In the genomic region with DNA sequence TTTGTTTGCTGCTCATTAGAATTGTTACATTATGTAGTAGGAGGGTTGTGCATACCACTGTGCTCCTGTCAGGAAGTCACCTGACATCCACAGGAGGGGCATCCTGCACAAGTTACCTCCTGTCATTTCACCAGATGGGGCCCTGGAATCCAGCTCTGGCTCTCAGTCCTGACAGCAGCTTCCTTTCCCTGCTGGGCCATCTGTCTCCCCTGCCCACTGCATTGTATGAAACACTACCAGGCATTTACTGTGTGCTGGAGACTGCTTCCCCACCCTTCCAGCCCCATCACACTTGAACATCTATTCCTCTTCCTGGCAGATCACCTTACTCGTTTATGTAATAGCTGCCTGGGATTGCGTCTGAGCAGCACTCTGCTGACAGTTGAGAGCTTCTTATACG, we compare ENCODE assay signal across 12 mouse cellular contexts. TPM values are rescaled to one million over a fixed set of nuclear protein-coding genes. Genes with fewer than 3 reads are reported as not detected.
A peak's percentile ranks its signal among the peaks of the same experiment; 100 is the strongest.
DNase-seq lines count a peak whose midpoint lies in the region; ATAC-seq and TF ChIP-seq lines count a peak whose summit lies in the region.
"Had no signal": no experiment of that assay in that cellular context is flagged by ENCODE, and none has a peak within 500 bp of the region (broad histone marks: within the 10 kb centered on the region; RNA-seq: fewer than 3 reads in every experiment).

No protein-coding gene starts in this region.

- no peak for TF ChIP-seq POLR2A in thymus, adult 2 months (IDR thresholded peaks at IDR 0.05; ENCODE audit: control insufficient read depth, extremely low read depth, insufficient read depth, low read length, poor library complexity)

- H3K4me2 ChIP-seq in lung, postnatal 0 days (replicated peaks; ENCODE audit: low read depth, low read length), result no peak overlapping the region
- H3K4me2 ChIP-seq: limb, embryonic 15.5 days had no signal

- peak overlapping the region; percentile 76 for H3K27ac ChIP-seq in thymus, adult 2 months (ENCODE audit: control insufficient read depth, insufficient read depth, low read length)
- no peak overlapping the region for H3K27ac ChIP-seq in lung, postnatal 0 days (ENCODE audit: low read length)
- H3K27ac ChIP-seq in heart, embryonic 10.5 days, result no peak overlapping the region
- H3K27ac ChIP-seq: gastrocnemius, adult 2 months; hindbrain, embryonic 10.5 days; limb, embryonic 15.5 days; macrophage had no signal

- H3K9me3 ChIP-seq in lung, postnatal 0 days (ENCODE audit: low read length), result no peaks in the 10 kb centered on the region
- H3K9me3 ChIP-seq in heart, embryonic 10.5 days, result no peaks in the 10 kb centered on the region
- H3K9me3 ChIP-seq: hindbrain, embryonic 10.5 days; limb, embryonic 15.5 days had no signal

- H3K27me3 ChIP-seq in thymus, adult 2 months (ENCODE audit: control insufficient read depth, insufficient read depth, low read length), result no peaks in the 10 kb centered on the region
- no peaks in the 10 kb centered on the region for H3K27me3 ChIP-seq in lung, postnatal 0 days (replicated peaks; ENCODE audit: insufficient read depth, low read length)
- H3K27me3 ChIP-seq in heart, embryonic 10.5 days (ENCODE audit: insufficient read depth, poor library complexity, severe bottlenecking), result no peaks in the 10 kb centered on the region
- H3K27me3 ChIP-seq: limb, embryonic 15.5 days had no signal

- TF ChIP-seq EP300 in lung, postnatal 0 days (IDR thresholded peaks at IDR 0.05), result no peak

- no peak overlapping the region for H3K4me3 ChIP-seq in thymus, adult 2 months (ENCODE audit: control insufficient read depth, insufficient read depth, low read length)
- H3K4me3 ChIP-seq in lung, postnatal 0 days (ENCODE audit: low read depth, low read length), result no peak overlapping the region
- no peak overlapping the region for H3K4me3 ChIP-seq in heart, embryonic 10.5 days
- H3K4me3 ChIP-seq: gastrocnemius, adult 2 months; hindbrain, embryonic 10.5 days; limb, embryonic 15.5 days had no signal

- TF ChIP-seq CTCF in thymus, adult 2 months (IDR thresholded peaks at IDR 0.05; ENCODE audit: borderline replicate concordance, control insufficient read depth, extremely low read depth, insufficient read depth, low read length, poor library complexity), result no peak
- TF ChIP-seq CTCF in lung, postnatal 0 days (IDR thresholded peaks at IDR 0.05), result no peak

- WGBS in thymus, adult 2 months, result 75% methylated on average over 3 of the region's 3 CpGs
- 68% methylated on average over 3 of the region's 3 CpGs for WGBS in lung, postnatal 0 days
- 81% methylated on average over 3 of the region's 3 CpGs for WGBS in heart, embryonic 10.5 days

- peak; percentile 80 for ATAC-seq in frontal cortex, adult (ENCODE audit: low TSS enrichment)
- no peak for ATAC-seq in lung, postnatal 0 days

- DNase-seq in frontal cortex, postnatal 25 days (ENCODE audit: low spot score in 2 of 2), result no peak
- DNase-seq in thymus, adult 2 months, result no peak
- DNase-seq in thymus, postnatal 4 days, result no peak
- peak; percentile 37 to 44 for DNase-seq in layer of hippocampus, postnatal 10 days (ENCODE audit: low spot score in 2 of 2)
- DNase-seq in thymus, postnatal 25 days, result peak; percentile 48
- no peak for DNase-seq in lung, postnatal 0 days (ENCODE audit: low spot score)
- DNase-seq in heart, embryonic 10.5 days (ENCODE audit: low spot score), result no peak
- DNase-seq: gastrocnemius, adult 2 months had no signal

- H3K9ac ChIP-seq in lung, postnatal 0 days (replicated peaks; ENCODE audit: low read depth), result no peak overlapping the region
- H3K9ac ChIP-seq: limb, embryonic 15.5 days had no signal

- peaks cover 20% of the 10 kb centered on the region; the same call in 1 of the 2 replicates for H3K36me3 ChIP-seq in thymus, adult 2 months (ENCODE audit: control insufficient read depth, insufficient read depth, low read length)
- H3K36me3 ChIP-seq in lung, postnatal 0 days (ENCODE audit: insufficient read depth, low read length), result peaks cover 35% of the 10 kb centered on the region; the same call in 1 of the 2 replicates
- peaks cover 90% of the 10 kb centered on the region for H3K36me3 ChIP-seq in heart, embryonic 10.5 days

- peaks cover 46% of the 10 kb centered on the region for H3K4me1 ChIP-seq in thymus, adult 2 months (replicated peaks; ENCODE audit: control insufficient read depth, insufficient read depth, low read length)
- H3K4me1 ChIP-seq in lung, postnatal 0 days (ENCODE audit: insufficient read depth, low read depth, low read length), result no peaks in the 10 kb centered on the region
- peaks cover 4% of the 10 kb centered on the region; the same call in 1 of the 2 replicates for H3K4me1 ChIP-seq in heart, embryonic 10.5 days
- H3K4me1 ChIP-seq: hindbrain, embryonic 10.5 days; limb, embryonic 15.5 days had no signal

RNA-seq across cellular contexts. Expression of a gene that starts 55.0 kb away (rescaled TPM):
- polyA plus RNA-seq in thymus, adult 2 months (2012; rRNA removed), result 189 and 210 TPM in 2 replicates
- 1 to 10 TPM; 2.3 to 2.6 TPM for total RNA-seq in layer of hippocampus, postnatal 10 days (2021)
- 2.5 TPM in 2 replicates for polyA plus RNA-seq in lung, postnatal 0 days (2015; fragmentation: Nextera tagmentation; extraction: Ambion mirVana)
- 37.7 and 60.1 TPM in 2 replicates for polyA plus RNA-seq in heart, embryonic 10.5 days (2016; fragmentation: Nextera tagmentation; extraction: Ambion mirVana)

RNA-seq across cellular contexts. Expression of a gene that starts 55.4 kb away (rescaled TPM):
- 75.8 and 82.8 TPM in 2 replicates for polyA plus RNA-seq in thymus, adult 2 months (2012; rRNA removed)
- total RNA-seq in layer of hippocampus, postnatal 10 days (2021), result 10 to 100 TPM; 51.7 to 57.0 TPM
- 57.1 and 65.6 TPM in 2 replicates for polyA plus RNA-seq in lung, postnatal 0 days (2015; fragmentation: Nextera tagmentation; extraction: Ambion mirVana)
- polyA plus RNA-seq in heart, embryonic 10.5 days (2016; fragmentation: Nextera tagmentation; extraction: Ambion mirVana), result 76.5 and 83.8 TPM in 2 replicates

Comparison
In these comparisons a context has a peak if more than half of its experiments do, and no peak if none do; other contexts are left out.
1. DNase-seq: peak in layer of hippocampus, postnatal 10 days (2 of 2) and thymus, postnatal 25 days (single experiment); none in frontal cortex, postnatal 25 days (0 of 2), thymus, adult 2 months (single experiment), thymus, postnatal 4 days (single experiment), lung, postnatal 0 days (single experiment) and heart, embryonic 10.5 days (single experiment).
2. RNA of a gene that starts 55.0 kb away (polyA plus RNA-seq): 189 to 210 TPM in thymus, adult 2 months and 37.7 to 60.1 TPM in heart, embryonic 10.5 days; 2.5 TPM in lung, postnatal 0 days; every median in the first group is over 10 times any median in the second.